Mouse (Mus musculus): ENCODE measurements around the gene Kmt5b.

Kmt5b gene

DNA sequence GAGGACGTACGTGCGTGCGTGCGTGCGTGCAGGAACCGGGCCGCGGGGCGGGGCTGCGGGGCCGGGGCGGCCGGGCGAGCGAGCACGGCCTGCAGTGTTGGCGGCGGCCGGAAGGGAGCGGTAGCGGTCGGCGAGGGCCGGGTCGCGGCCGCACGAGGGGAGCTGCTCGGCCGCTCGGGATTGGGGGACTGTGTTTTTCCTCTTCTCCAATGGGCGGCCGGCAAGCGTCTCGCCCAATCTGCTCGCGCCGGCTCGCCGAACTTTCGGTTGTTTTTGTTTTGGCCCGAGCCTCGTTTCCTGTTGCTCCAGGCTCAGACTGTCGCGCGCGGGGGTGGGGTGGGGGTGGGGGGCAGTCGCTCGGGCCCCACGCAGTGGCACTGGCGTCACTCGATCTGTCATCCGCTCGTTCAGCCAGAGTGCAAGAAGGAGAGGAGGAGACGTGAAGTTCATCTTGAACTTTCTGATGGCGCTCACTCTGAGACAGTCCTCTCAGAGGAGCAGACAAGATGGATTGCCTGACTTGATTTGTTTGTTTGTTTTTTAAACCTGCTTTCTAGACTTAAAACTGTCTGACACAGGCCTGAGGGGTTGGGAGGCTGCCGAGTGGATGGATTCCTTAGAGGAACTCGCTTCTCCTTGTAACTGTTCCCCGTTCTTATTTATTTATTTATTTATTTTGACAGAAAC lies 1.6 kb downstream of the Kmt5b start:
- DNase-seq: peak; percentile 96

DNA sequence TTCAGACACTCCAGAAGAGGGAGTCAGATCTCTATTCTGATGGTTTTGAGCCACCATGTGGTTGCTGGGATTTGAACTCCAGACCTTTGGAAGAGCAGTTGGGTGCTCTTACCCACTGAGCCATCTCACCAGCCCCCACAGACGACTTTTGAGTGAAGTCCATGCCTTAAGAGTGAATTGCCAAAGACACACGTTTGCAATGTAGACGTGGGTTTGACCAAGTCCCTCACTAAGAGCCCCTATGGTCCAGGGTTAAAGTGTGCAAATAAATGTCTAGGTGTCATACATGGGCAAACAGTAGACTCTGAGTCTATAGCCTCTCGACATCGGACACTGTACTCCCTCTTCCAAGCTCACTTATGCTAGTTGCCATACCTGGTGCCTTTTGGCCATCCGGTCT lies 2.3 kb downstream of the Kmt5b start:
- DNase-seq: no peak

DNA sequence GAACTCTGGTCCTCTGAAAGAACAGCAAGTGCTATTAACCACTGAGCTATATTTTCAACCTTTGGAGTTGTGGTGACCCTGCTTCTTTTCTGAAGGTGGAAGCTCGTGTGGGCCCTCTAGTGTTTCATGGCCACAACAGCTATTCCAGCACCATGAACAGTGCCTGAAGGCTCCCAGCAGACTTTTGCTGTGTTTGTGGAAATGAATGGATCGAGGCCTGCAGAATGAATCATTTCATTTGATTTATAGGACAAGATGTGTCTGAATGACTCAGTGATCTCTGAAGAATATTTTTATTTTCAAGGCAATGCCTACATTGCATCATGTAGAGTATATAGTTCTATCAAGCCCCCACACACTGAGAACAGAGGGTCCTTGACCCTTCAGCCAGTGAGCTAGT lies 6.9 kb downstream of the Kmt5b start:
- no peak for DNase-seq

DNA sequence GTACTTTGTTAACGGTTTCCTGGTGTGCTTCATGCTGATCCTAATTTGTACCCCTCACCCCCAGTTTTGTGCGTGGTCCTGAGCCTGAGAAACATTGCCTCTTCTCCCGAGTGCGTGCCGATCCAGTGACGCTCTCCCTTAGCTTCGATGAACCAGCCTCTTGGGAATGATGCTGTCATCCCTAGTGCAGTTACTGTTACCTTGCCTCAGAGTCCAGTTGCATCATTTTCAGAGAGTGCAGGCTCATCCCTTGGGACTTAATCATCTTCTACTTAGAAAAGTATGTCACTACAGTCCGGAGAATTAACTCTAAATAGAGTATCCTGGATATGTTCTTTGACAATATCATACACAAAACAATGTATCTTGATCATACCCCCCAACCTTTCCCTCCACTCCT lies 11.5 kb downstream of the Kmt5b start:
- DNase-seq: no peak

DNA sequence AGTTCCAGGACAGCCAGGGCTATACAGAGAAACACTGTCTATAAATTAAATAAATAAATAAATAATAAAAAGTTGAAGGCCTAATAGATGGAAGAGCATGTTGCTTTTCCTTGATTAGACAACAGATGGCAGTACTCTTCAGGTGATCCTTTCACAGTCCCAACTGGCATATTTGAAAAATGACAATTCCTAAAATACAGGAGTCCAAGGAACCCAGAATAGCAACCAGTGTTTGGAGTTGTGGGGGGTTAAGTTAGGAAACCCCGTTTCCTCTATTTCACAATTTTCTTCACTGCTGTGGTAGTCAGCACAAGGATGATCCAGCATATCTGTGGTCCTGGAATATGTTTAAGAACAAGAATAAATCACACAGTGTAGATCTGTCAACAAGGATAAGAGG lies 22.9 kb downstream of the Kmt5b start:
- DNase-seq: no peak

DNA sequence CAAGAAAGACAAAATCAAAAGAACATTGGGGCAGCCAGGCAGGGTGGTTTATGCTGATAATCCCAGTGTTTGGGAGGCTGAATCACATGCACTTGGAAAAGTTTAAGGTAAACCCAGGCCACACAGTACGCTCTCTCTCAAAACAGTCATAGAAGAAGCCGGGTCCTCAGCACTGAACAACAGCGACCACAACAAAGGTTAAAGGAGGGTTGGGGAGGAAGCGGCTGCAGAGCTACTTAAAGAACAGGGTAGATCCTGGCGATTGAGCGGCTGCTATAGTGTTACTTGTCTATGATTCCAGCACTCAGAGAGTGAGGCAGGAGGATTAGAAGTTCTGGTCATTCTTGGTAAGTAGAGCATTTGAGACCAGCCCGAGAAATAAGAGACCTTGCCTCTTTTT lies 38.3 kb downstream of the Kmt5b start:
- no peak for DNase-seq

DNA sequence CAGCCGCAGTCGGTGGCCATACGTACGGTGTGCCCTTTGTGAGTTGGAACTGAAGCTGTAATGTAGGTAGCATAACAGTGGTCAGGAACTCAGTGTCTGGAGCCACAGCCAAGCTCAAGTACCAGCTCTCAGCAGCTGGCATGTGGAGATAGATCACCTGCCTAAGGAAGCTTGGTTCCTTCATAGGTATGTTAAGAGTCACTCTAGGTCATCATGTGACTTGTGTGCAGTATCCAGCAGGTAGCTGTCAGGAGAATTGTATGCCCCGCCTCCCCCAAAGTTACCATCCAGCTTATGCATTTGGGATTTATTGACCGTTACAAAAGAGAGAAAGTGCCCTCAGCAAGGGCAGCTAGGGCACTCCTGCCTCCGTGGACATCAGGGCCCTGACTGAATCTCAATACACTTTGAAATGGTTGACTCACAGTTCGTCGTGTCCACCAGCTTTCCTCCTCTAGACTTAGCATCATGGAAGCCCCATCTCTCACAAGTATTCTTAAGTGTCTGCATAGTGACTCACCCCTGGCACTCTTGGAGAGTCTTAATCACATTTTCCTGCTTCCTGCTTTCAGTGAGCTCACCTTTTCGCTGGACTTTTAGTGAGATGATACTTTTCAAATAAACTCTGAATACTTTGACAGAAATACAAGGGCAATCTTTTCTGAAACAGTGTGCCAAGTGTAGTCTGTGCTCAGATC lies 43.5 kb downstream of the Kmt5b start:
- peak; percentile 25 for DNase-seq

DNA sequence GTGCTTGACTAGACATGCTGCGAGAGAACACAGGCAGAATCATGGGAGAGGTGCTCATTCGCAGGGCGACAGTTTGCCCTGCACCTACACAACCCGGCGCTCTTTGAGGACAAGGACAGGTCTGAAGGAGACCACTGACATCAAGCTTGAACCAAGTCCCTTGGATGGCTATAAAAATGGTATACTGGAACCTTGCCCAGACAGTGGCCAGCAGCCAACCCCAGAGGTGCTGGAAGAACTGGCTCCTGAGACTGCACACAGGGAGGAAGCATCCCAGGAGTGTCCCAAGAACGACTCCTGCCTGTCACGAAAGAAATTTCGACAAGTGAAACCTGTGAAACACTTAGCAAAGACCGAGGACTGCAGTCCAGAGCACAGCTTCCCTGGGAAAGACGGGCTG lies 47.2 kb downstream of the Kmt5b start:
- DNase-seq: peak; percentile 69

DNA sequence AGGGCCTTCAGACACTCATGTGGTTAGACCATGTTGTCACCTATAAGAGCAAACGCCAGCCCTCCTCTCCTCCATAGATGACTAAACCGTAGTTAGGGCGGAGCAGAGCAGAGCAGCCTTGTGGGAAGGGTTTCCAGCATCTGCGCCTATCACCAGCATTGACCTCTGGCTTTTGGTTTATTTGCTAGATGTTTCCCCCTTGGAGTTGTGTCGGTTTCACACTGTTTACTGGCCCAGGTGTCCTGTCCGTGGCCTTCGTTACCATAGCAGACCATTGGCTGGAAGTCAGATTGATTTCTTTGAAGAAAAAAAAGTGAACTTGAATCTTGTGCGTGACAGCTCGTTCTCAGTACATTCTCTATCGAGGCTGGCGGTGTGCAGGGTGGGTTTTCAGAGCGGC lies 48.6 kb downstream of the Kmt5b start:
- DNase-seq: no peak

DNA sequence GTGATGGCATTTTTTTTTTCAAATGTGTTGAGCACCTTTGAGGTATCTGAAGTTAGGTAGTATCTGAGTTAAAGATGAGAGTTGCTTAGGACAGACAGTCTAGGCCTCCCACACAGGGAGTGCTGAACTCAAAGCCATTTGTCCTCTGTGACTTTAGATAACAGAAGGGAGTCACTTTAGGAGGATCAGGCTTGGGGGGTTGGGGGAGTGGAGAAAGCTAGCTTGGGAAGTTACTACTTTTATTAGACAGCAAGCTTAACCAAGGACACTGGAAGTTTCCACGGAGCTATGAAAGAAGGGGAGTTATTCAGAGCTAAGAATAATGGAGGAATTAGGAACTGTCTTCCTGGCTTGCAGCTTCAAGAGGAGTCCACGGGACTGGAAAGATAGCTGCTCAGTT lies 51.9 kb downstream of the Kmt5b start:
- DNase-seq: no peak

DNA sequence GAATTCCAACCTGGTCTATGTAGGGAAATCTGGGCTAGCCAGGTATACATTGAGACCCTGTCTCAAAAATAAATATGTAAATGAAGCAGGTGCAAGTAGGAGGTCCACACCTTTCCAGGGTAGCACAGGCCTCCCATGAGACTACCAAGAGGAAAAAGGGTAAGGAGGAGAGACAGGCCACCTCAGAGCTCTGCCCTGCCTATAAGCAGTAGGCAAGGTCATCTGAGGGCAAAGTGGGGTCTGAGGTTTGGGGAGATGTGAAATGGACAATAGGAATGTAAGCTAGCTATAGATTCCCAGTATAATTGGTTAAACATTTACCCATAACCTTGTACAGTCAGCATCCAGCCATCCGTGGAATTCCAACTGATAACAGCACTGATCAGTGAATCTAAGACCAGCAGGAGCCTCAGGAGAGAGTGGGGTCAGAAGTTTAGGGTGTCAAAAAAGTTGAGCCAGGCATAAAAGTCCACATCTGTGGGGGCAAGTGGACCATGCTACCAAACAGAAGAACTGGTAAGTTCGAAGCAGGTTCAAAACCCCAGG lies 52.8 kb downstream of the Kmt5b start:
- no peak for DNase-seq

DNA sequence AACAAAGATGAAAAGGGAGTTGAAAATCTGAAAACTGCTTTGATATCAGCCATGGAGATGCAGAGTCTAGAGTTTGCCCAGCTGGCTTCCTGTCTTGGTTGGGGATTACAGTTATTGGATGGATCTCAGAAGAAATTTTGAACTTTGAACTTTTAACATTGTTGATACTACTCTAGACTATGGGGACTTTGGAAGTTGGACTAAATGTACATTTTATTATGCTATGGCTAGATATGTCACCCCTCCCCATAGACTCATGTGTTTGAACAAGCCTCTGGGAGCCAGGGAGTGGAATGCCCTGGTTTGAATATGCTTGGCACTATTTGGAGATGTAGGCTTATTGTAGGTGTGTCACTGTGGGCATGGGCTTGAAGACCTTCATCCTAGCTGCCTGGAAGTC lies 57.8 kb downstream of the Kmt5b start:
- no peak for DNase-seq

DNA sequence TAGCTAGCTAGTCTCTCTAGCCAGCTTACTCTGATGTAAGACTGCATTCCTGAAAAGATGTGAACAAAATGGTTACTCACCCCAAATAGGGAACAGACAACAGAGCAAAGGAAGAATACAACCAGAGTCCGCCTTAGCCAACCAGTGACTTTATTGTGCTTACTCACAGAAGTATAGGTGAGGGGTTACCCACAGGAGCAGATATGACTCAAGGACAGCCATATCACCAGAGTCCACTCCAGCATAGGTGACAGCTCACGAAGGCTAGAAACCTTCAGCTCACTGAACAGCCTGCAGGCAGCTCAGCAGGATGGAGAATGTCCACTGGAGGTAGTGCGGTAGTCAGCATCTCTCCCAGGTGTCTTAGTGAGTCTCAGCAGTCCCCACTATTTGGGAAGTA lies 62.6 kb downstream of the Kmt5b start:
- no peak for DNase-seq

DNA sequence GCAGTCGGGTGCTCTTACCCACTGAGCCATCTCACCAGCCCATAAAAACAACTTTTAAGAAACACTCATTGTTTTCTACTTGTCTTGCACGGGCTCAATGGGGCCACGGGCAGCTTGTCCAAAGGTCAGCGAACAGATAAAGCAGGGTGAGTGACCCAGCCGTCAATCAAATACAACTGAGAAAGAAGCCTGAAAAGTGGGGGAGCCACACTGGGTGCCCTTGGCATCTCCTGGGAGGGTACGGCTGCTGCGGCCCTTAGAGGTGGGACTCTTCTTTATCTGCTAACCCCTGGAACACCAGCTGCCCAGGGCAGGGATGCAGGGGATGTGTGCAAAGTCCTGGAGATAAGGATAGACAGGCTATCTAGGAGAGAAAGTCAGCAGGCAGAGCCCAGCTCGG lies 64.5 kb downstream of the Kmt5b start:
- peak; percentile 53 for DNase-seq

DNA sequence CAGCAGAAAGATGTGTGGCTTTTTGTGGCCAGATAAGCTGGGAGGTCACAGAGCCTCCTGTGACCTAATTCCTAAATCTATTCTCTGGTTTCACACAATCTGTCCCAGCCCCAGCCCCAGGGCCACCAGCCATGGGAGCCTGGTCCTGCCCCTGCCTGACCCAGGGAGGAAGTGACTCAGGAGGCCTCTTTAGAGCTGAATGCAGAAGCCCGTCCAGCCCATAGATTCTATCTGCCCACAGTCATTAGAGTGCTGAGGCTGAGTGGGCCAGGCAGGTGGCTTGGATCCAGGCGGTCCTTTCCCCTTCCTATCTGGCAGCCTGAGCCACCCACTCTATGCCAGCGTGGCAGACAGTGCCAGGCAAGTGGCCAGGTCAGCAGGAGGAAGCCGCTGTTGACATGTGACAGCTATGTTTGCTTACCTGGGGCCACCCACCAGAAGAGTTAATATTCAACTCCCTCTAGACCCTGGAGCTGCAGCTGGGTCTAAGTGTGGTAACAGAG lies 65.7 kb downstream of the Kmt5b start:
- peak; percentile 91 for DNase-seq

DNA sequence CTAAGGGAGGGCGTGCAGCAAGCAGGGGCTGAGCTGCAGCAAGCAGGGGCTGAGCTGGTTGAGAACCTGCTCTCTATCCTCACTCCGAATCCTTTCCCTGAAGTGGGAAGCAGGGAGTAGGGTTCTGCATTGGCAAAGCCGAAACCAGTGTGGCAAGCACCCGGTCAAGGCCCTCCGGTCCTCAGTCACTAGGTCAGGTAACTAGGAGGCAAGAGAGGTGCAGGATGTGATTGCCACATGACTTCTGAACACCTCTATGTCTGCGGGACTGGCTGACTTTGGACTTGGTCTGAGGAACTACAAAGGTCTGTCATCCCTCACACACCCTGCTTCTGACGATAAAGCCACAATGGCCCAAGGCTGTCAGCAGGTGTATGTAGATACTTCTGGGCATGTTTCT lies 67.1 kb downstream of the Kmt5b start:
- DNase-seq: no peak

DNA sequence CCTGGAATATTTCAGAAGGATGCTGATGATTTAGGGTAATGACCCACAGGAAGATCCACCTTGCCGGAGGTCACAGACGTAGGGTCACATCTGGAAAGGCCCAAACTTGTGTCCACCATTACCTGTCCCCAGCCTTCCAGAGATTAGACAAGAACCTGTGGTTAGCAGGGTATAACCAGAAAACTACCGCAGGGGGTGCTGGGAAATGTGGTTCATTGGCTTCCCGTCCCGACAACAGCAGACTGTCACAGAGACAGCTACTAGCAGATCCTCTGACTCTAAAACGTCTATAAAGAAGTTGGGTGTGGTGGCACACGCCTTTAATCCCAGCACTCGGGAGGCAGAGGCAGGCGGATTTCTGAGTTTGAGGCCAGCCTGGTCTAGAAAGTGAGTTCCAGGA lies 69.6 kb downstream of the Kmt5b start:
- no peak for DNase-seq

DNA sequence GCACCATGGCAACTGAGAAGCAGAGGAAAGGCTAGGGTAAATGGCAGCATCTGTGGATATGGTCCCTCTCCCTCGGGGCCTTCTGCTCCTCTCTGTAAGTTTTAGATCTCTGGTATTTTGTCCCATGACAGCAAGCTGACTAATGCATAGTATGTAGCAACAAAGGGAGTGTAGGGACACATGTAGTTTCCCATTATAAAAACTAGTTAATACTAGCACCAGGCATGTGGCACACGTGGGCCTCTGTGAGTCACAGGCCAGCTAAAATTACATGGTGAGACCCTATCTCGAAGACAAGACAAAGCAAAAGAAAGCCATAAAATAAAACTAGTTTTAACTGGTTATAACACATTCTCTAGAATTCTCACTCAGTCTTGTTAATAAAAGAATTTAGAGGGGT lies 71.7 kb downstream of the Kmt5b start:
- DNase-seq: no peak

DNA sequence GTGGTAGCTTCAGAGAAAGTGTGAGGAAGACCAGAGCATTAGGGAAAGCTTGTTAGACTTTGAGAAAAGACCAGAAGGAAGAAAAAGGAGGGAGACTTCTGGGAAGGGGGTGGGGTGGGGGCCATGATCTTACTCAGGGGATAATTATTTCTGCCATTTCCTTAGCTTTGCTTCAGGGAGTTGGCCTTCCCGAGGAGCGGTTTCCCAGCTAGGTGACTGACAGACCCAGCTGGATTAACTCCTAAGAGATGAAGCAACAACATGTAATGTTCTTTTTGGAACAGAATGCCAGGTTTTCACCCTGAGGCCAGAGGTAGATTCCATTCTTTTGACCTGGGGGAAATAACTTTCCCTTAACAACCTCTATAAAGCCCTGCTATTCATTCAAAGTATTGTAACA lies 72.5 kb downstream of the Kmt5b start:
- DNase-seq: no peak

DNA sequence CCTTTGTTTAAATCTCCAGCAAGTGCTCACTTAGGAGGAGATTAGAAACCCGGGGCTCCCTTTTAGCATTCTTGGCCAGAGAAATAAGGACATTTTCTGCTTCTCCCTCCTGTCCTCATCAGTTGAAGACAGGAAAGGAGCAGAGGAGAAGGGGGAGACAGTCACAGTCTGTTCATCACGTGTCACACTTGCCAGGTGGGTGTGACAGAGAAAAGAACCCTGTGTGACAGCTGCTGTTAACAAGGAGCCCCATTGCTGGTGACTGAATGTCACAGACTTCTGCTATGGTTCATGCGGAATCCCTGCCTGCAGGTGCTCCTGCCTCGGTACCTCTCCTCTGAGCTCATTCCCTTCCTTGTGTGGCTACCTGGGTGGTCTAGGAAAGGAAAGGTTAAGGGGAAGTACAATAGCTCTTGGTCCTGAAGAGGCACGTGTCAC lies 73.0 kb downstream of the Kmt5b start:
- no peak for DNase-seq

DNA sequence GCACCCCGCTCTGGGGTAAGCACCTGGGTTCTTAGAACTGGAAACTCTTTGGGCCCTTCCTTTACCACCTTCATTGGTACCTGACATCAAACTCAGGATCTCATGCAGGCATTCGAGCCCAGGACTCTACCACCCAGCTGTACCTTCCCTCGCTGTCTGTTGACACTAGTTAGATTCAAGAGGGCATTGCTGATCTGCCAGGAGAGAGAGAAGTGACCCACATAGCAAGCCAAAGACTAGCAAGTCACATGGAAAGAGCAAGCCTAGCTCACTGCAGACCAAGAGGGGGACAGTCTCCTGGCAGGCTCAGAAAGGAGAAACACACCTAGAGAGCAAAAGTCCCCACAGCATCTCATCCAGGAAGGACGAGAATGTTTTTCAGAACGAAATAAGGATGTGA lies 73.5 kb downstream of the Kmt5b start:
- DNase-seq: no peak

DNA sequence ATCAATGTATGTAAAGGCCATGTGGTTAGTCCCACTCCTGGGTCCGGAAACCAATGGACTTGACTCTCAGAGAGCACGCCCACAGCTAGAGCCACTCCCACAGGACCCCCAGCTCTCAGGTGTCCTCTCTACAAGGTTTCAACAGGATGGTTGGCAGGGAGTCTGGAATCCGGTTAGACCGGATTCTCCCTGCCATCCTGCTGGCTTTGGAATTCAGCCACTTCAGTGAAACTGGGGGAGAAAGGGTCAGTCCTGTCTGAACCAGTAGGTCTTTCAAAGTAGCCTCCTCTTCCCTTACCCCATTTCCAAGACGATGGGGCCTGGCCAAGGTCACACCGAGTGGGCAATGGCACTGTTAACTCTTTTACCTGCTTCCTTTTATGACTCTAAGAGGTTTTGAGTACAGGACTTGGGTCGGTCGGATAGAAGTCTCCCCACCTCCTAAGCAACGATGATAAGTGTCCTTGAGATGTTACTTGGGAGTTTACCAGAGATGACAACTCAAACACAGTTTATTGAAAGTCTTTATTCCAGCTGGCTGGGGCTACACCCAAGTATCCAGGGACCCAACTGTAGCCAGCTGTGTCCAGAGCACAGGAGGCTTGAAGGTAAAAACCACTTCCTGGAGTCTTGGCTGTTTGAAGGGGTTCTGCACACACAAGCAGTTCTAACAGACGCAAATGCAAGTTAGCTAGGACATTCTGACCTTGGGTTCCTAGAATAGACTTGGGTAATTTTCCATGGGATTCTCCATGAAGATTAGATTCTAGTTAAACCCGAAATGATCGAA lies 75.3 kb downstream of the Kmt5b start:
- DNase-seq: peak; percentile 82

DNA sequence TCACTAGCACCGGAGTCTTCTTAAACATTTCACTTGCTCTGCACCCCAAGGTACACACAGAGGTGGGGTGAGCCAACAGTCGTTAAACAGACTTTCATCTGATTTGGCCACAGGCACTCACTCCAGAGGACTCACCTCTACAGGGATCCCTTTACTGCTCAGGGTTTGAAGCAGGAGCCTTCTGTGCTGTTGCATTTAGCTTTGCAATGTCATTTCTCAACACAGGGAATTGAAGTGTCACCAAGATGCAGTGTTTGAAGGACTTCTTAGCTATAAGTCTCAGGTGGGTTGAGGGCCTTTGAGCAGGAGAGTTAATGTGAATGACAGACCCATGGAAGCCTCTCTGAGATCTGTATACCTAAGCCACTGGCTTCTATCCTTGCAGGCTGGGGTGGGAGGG lies 76.4 kb downstream of the Kmt5b start:
- DNase-seq: no peak

DNA sequence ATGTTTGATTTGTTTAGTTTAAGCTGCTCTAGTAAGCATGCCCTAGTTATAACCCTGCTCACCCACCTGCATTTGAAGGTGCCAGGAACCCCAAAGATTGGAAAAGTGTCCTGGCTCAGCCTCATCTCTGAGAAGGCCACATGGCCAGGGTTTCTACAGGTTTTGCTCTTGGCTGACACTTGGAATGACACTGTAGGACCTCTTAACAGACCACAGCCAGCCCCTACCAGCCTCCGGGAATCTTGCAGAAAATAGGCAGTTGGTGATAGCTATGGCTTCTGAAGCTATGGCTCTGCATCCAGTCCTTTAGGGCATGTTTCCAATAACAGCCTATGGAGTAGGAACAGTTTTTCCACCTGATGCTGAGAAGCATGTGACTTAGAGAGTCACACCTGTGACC lies 77.6 kb downstream of the Kmt5b start:
- no peak for DNase-seq
